Mouse (Mus musculus) heart, adult 2 months (tissue): ENCODE data around the gene Pemt. TPM values are rescaled to one million over a fixed set of nuclear protein-coding genes. Genes with fewer than 3 reads are reported as not detected.
"Not testable (repeated sequence)": the region's sequence is repeated elsewhere in the genome, so short reads cannot be mapped to it uniquely, and the experiment has no call there.

Experiments
- DNase-seq, 2 experiments: peaks; one replicate each; pipeline ENCODE4 v3.0.0; 2021
- H3K27ac ChIP-seq: fragments of 200-600 bp; 2 replicates; pipeline ENCODE4 v1.8.1; 2022
- H3K27me3 ChIP-seq: fragments of 200-500 bp; 2 replicates; pipeline ENCODE4 v1.6.1; 2012; ENCODE audit warnings: mild to moderate bottlenecking, low read length, inconsistent platforms, mixed read lengths; ENCODE audit not compliant: control insufficient read depth, insufficient read depth
- H3K36me3 ChIP-seq: fragments of 200-500 bp; 2 replicates; pipeline ENCODE4 v1.6.1; 2012; ENCODE audit warnings: low read length, inconsistent platforms; ENCODE audit not compliant: control insufficient read depth, insufficient read depth
- H3K4me1 ChIP-seq: fragments of 200-500 bp; 2 replicates; pipeline ENCODE4 v1.6.1; 2011; ENCODE audit warnings: low read length; ENCODE audit not compliant: control insufficient read depth, insufficient read depth
- H3K4me3 ChIP-seq: fragments of 200-600 bp; 2 replicates; pipeline ENCODE4 v1.8.1; 2022
- H3K79me2 ChIP-seq: fragments of 200-500 bp; replicated peaks from 2 replicates; pipeline ENCODE4 v1.6.1; 2012; ENCODE audit warnings: mild to moderate bottlenecking, inconsistent platforms, low read length, moderate library complexity, mixed read lengths; ENCODE audit not compliant: control insufficient read depth, insufficient read depth
- H3K9ac ChIP-seq: fragments of 200-500 bp; 2 replicates; pipeline ENCODE4 v1.6.1; 2012; ENCODE audit warnings: low read depth, mild to moderate bottlenecking, control low read depth, inconsistent platforms, low read length, mixed read lengths
- CTCF ChIP-seq: fragments of 200-600 bp; IDR thresholded peaks from 2 replicates; pipeline ENCODE4 v1.8.1; 2022; ENCODE audit warnings: antibody characterized with exemption, mild to moderate bottlenecking, moderate library complexity
- EP300 ChIP-seq: fragments of 200-500 bp; IDR thresholded peaks from 2 replicates; pipeline ENCODE4 v1.6.1; 2011; ENCODE audit warnings: low read depth, low read length, control low read depth; ENCODE audit not compliant: insufficient read depth
- POLR2A ChIP-seq: fragments of 200-500 bp; IDR thresholded peaks from 2 replicates; pipeline ENCODE4 v1.6.1; 2011; ENCODE audit warnings: mild to moderate bottlenecking, low read depth, low read length, control low read depth; ENCODE audit not compliant: insufficient read depth
- WGBS: fragments of 180-500 bp; shearing (Covaris S2); methylation state at CpG from one replicate; pipeline ENCODE4 v1.1.7; 2018; 5-methylcytosine and 5-hydroxymethylcytosine counted together
- intact Hi-C: fragments of 180-260 bp; cut with DNase I; formaldehyde crosslinking; loops from one replicate; pipeline ENCODE4 v1.15.1; 2025
- polyA plus RNA-seq: library from polyadenylated mRNA; depleted of rRNA; stranded (reverse); fragments of >200 nt; gene quantifications from 2 replicates; pipeline ENCODE4 v1.2.3, GENCODE M21; 2012
- total RNA-seq, 2 experiments: library from RNA; stranded (reverse); gene quantifications; 2 replicates each; pipeline ENCODE4 v1.2.3; 2021

Gene Pemt
- total and polyA plus RNA-seq, 3 experiments: 1.9 to 5.9 (median 3.2) TPM

GRCm38 (mm10) chr11:59948401-59948767 is 97.9 kb downstream of the Pemt start:
- peak overlapping the region; percentile 95 for H3K4me3 ChIP-seq
- H3K27me3 ChIP-seq: no peaks in the 10 kb centered on the region
- TF ChIP-seq CTCF: no peak
- no peak for TF ChIP-seq POLR2A
- TF ChIP-seq EP300: 0 out of 2 replicates have a peak, but pooled peaks have one; percentile 1
- H3K9ac ChIP-seq: peak overlapping the region; percentile 91
- no peak for DNase-seq
- 1% methylated on average over 16 of the region's 16 CpGs for WGBS
- H3K4me1 ChIP-seq: peaks cover 1% of the 10 kb centered on the region; the same call in 1 of the 2 replicates
- H3K27ac ChIP-seq: peak overlapping the region; percentile 86
- H3K36me3 ChIP-seq: no peaks in the 10 kb centered on the region
- intact Hi-C loops: loop anchor here (5.0 kb wide), 2 partner anchors 46 to 61 kb away; no protein-coding TSS in a partner anchor
- H3K79me2 ChIP-seq: 0 out of 2 replicates have a peak, but pooled peaks cover 2% of the 10 kb centered on the region

DNA sequence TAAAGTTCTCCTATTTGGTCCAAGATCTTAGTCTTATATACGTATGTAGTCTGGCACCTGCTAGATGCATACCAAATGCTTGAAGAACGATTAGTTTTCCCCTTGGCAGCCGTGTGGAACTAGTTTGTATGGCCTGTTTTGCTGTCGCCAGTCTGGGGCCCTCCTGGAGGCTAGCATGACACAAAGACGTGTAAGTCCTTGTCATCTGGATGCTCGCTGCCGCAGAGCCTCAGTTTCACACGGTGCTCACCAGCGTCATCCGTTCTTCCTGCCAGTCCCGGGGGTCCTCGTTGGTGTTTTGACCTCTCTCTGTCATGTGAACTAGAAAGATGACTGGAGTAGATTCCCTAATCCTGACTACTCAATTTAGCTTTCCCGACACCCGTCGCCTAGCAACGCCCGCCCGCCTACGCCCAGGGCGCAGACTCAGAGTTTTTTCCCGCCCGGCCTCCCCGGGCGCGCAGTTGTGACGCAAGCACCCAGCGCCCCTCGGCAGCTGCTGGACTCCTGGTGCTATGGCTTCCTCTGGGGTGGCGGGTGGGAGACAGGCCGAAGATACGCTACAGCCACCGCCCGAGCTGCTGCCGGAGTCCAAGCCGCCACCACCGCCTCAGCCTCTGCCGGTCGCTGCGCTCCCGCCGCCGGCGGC is 98.4 kb downstream of the Pemt start, which contains the start of gene Med9:
Gene Med9 (plus strand): TSS at position 455 of the 649 bp plus-strand sequence.
- Histone ChIP-seq H3K27ac (peak within 1 kb of the TSS; percentile 86), H3K27me3 (no peaks in the 10 kb centered on the region), H3K79me2 (0 out of 2 replicates have a peak, but pooled peaks cover 2% of the 10 kb centered on the region), H3K4me1 (peaks cover 1% of the 10 kb centered on the region; the same call in 1 of the 2 replicates), H3K4me3 (peak within 1 kb of the TSS; percentile 95), H3K36me3 (no peaks in the 10 kb centered on the region), H3K9ac (peak within 1 kb of the TSS; percentile 91)
- WGBS: 2% methylated on average over 43 of the region's 43 CpGs
- TF ChIP-seq POLR2A: peak; percentile 53; the same call in 1 of the 2 replicates
- TF ChIP-seq CTCF: peak; percentile 41
- TF ChIP-seq EP300: peak; percentile 35; the same call in 1 of the 2 replicates
- intact Hi-C loops: loop anchor here (5.0 kb wide), 2 partner anchors 46 to 61 kb away; no protein-coding TSS in a partner anchor
- DNase-seq: peak; percentile 96 to 97

GRCm38 (mm10) chr11:59944855-59945254 is 101.4 kb downstream of the Pemt start:
- intact Hi-C loops: loop anchor here (5.0 kb wide), 2 partner anchors 43 to 58 kb away; no protein-coding TSS in a partner anchor
- not testable (repeated sequence) for H3K27ac ChIP-seq, H3K4me1 ChIP-seq, H3K27me3 ChIP-seq, DNase-seq, H3K36me3 ChIP-seq, H3K9ac ChIP-seq, H3K4me3 ChIP-seq, H3K79me2 ChIP-seq
- 83% methylated on average over 10 of the region's 10 CpGs for WGBS

DNA sequence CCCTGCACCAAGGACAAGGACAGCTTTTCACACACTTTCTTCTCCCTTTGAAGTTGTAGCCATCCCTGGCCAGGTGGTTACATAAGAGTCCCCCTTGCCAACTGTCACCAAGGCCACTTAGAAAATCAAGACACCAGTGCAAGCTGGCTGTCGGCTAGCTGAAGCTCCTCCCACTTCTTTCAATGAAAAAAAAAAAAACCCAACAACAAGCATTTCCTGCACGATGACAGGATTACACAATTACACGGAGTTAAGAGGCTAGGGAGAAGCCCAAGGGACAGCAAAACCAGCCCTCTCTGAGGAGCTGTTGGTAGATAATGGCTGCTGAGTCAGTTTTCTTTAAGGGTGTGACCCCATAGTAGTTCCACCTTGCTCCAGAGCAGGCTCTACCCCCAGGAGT is 104.9 kb downstream of the Pemt start:
- no peaks in the 10 kb centered on the region for H3K79me2 ChIP-seq
- no peaks in the 10 kb centered on the region for H3K27me3 ChIP-seq
- 2% methylated on average over 3 of the region's 3 CpGs for WGBS
- H3K4me3 ChIP-seq: no peak overlapping the region
- H3K27ac ChIP-seq: no peak overlapping the region
- H3K9ac ChIP-seq: no peak overlapping the region
- DNase-seq: no peak
- H3K36me3 ChIP-seq: no peaks in the 10 kb centered on the region
- H3K4me1 ChIP-seq: peaks cover 4% of the 10 kb centered on the region
- intact Hi-C loops: no loop called here
- TF ChIP-seq POLR2A (no peak), EP300 (no peak), CTCF (no peak)

DNA sequence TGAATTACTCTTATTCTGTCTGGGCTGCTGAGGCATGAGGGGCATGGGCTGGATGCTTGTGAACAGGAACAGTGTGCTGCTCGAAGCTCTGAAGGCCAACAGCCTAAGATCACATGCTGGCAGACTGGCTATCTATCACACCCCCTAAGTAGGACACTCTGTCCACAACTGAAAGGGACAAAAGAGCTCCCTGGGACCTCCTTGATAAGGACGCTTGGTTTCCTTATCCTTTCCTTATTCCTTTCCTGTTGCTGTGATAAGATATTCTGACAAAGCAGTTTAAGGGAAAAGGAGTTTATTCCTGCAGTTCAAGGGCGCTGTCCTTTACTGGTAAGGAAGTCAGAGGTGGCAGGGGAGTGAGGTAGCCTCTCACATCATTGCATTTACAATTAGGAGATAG is 105.6 kb downstream of the Pemt start:
- Histone ChIP-seq H3K4me3 (no peak overlapping the region), H3K27ac (no peak overlapping the region), H3K79me2 (no peaks in the 10 kb centered on the region), H3K9ac (no peak overlapping the region), H3K27me3 (no peaks in the 10 kb centered on the region), H3K36me3 (no peaks in the 10 kb centered on the region), H3K4me1 (peaks cover 4% of the 10 kb centered on the region)
- DNase-seq: no peak
- intact Hi-C loops: no loop called here
- TF ChIP-seq EP300 (0 out of 2 replicates have a peak, but pooled peaks have one; percentile 37), POLR2A (no peak)
- 40% methylated on average over 3 of the region's 3 CpGs for WGBS

DNA sequence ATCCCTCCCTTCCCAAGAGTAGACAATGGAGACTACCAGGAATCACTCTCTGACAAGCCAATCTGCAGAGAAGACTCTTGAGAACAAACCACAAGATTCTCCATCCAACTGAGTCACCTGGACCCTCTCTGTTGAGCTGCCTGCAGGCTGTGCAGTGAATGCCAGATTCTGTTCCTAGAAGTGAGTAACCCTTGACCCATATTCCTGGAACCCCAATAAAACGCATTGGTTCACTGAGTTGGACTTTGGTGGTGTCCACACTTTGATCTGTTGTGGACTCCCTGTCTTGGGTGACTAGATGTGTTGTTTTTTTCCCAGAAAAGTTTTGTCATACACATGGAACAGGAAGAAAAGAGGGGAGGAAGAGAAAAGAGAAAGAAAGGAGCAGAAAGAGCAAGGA is 106.5 kb downstream of the Pemt start:
- no peak overlapping the region for H3K9ac ChIP-seq
- intact Hi-C loops: no loop called here
- WGBS: 88% methylated on average over 1 of the region's 1 CpGs
- no peaks in the 10 kb centered on the region for H3K27me3 ChIP-seq
- no peaks in the 10 kb centered on the region for H3K36me3 ChIP-seq
- H3K27ac ChIP-seq: no peak overlapping the region
- no peak overlapping the region for H3K4me3 ChIP-seq
- DNase-seq: no peak
- TF ChIP-seq EP300: no peak
- TF ChIP-seq CTCF: no peak
- no peak for TF ChIP-seq POLR2A
- H3K4me1 ChIP-seq: peaks cover 4% of the 10 kb centered on the region
- H3K79me2 ChIP-seq: no peaks in the 10 kb centered on the region
